Mouse (Mus musculus) left cerebral cortex, adult 8-10 months (tissue): ENCODE measurements at regions not wholly inside any gene's neighbourhood (a gene's known extent, or its start where the extent isn't known, plus 50 kb on each side); places are given as distances from the start of the nearest gene placed in this dataset.

Experiments
- DNase-seq, 2 experiments: peaks; one replicate each; pipeline ENCODE4 v3.0.0; 2022; ENCODE audit warnings: low spot score in 2 of 2

DNA sequence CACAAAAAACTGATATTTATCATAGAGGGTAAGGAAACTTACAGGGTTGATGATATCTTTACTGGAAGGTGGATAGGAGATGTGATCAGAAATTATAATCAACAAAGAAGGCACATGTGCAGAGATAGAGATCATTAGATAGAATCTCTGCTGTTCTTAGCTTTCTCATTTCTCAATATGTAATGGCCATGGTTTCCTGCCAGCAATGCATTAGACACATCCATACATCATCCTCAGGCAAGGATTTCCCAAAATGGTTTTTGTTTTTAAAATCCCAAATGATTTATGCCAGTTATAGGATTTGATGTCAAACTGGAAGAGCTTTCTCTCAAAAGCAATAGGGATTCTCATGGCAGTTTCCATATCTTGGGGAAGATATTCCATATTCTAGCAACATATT lies 52.0 kb upstream of the C030005K15Rik start:
- no peak for DNase-seq

DNA sequence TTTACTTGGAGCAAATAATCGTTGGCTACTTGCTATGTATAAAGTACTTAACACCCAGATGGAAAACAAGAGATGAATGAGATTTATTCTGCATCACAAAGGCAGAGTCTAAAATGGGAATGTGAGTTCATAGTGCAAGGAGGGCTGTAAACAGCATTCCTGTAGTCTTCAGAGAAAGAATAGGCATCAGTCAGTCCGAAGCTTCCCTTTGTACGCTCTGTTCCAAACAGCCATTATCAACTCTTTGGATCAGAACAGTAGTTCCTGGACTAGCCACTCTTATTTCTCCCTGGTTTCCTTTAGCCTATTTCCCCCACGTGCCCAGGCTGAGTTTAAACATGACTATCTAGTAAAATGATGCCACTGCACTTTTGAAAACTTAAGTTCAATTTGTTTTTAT lies 52.8 kb upstream of the C030005K15Rik start:
- DNase-seq: no peak

DNA sequence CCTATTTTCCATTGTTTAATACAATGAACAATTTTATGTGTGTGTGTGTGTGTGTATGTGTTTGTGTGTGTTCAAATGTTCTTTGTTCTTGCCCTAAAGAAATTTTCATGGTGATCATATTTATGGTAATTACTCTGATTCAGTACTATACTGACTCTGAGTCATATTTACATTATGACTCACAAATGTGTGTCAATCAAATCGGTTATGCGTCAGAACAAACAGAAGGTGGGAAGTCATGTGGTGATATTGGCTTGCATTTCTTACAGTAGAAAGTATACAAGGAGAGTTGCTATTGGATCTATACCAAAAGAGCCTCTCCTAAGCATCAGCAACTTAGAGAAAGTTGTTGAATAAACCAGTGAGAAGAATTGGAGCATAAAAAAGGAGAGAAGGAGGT lies 67.2 kb upstream of the C030005K15Rik start:
- DNase-seq: no peak

DNA sequence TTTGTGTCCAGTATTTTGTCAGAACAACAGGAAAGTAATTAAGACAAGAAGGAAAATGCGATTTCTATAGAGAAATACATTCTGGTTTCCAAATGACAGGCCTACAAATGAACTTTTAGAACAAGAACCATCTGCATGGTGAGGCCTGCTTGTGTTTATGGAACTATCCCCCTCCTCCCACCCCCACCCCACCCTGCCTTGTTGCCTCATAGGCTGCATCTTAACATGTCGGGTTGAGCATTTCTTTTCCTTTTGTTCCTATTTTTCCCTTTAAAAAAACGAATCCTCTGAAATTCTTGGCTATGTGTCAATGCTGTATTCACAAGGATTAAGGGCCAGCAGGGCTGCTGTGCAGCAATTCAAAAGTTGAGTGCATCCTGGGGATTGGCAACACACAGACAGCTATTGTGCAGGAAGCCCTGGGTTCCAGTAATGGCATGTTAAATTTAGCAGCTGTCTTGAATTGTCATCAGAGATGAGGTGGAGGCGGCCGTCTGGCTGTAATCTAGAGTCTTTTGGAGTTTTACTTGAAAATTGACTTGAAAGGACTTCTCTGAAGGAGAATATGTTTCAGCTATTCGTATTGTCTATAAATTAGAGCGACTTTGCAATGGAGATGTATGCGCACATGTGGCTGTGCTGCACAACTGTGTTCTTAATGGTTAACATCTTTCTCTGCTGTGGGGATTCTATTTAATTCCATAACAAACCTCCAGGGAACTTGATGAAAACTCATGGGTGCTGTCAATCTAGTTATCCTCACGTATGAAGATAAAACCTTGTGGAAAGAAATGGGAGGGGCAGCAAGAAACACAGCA lies 75.1 kb upstream of the C030005K15Rik start:
- peak; percentile 5 to 24 for DNase-seq

DNA sequence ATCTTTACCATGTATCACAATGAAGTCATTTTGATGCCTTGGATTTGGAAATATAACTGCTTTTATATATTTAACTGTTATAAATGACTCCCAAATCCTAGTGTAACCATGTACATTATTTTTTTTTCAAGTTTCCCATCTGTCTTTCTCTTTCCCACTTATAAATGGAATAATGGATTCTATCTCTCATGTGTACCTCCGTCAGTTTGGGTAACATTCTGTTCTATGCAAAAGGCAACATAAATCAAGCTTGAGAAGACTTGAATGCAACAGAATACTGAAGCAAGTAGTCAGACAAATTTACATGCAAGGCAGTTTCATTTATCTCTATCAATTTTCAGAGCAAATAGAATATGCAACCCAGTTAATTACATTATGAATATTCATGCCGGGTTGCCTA lies 81.4 kb upstream of the C030005K15Rik start:
- DNase-seq: no peak

DNA sequence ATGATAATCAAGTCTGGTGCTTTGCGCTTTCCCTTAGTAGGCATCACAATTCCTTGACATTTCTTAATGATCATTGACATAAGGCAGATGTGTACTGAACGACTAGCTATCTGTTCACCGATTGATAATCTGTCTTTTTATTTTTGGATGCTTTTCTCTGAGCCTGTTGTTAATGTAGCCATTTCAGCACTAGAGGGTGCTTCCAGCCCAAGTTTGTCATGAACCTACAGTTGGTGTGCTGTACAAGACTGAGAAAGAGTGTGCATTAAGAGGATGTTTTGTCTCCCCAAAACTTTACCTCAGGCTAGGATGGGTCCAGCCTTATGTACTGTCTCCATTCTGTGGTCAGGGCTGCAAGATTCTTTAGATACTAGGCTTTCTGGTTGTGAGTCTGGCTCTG lies 116.0 kb upstream of the C030005K15Rik start:
- no peak for DNase-seq

DNA sequence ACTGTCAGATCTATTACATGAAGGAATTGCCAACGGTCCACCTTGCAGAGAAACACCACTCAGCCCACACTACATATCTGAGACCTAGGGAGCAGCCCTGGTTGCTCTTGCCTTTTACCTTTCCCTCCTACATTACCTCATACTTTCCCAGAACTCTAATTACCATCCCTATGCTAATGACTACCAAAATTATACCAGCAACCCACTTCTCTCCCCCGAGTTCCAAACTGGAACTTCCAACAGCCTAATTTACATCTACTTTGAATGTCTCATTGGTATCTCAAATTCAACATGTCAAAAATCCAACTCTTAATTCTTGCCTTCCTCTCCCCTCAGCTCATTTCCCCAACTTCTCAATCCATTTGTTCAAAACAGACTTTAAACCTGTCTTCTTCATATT lies 124.9 kb upstream of the C030005K15Rik start:
- peak in 1 of 2 experiments; percentile 14 for DNase-seq

DNA sequence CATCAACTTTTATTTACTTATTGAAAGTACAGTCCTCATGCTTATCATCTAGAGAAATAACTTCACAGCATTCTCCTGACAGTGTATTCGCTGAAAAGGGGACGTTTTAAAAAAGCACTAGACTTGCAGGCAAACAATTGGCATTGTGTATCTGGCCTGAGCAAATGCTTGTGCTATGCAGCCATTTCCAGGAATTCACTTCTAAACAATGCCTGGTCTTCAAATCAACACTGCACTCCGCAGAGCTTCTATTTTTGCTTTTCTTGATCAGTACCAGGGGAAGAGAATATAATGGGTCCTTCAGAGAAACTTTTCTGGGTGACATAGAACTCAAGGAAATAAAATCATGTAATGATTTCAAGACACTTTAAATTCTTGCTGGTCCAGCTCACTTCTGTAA lies 150.5 kb upstream of the C030005K15Rik start:
- no peak for DNase-seq

DNA sequence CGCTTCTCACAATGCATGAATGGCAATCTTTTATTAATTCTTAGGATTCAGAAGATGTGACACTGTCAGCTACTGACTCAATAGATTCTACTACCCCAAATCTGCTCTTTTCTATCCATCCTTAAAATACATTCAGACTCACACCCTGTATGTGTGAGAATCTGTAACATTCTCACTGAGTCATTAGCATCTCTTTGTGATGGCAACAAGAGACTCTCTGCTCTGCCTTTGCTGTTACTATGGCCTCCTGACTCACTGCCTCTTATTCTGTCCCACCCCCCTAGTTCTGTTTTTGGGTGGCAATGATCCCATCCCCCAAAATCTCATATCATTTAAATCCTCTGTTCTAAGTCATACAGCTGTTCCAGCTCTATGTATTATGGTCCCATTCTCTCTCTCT lies 159.5 kb upstream of the C030005K15Rik start:
- peak in 1 of 2 experiments; percentile 6 for DNase-seq

DNA sequence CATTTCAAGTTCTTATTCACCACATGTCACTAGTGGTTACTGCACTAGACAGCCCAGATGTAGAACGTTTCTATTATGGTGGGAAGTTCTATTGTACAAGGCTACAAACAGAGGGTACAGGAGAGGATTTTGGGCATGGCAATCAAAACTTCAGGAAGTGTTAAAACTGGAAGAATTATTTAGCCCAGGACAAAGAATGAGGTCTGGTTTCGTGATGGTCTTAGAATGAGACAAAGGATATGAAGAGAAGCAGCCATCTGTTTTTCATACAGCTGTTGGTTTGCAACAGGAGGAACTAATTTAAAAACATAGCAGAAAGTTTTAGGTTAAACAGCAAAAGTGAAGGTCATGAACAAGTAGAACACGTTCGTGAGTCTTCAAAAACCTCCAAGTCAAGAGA lies 179.2 kb upstream of the C030005K15Rik start:
- DNase-seq: no peak

DNA sequence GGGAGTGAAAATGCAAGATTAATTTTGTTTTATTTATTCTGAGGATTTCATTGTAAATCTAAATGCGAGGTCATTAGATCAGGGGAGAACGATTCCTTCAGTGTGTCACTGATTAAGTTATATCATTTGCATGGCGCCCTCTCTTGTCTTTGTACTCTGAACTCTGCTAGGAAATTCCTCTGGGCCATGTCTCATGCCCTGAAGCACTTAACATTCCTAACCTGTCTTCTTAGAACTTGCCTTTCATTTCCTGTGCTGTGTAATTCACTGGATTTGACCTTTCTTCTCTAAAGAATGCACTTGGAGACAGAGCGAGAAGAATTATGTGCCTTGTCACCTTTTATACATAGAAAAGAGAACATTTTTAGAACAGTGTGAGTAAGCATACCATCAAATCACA lies 199.0 kb upstream of the C030005K15Rik start:
- no peak for DNase-seq

DNA sequence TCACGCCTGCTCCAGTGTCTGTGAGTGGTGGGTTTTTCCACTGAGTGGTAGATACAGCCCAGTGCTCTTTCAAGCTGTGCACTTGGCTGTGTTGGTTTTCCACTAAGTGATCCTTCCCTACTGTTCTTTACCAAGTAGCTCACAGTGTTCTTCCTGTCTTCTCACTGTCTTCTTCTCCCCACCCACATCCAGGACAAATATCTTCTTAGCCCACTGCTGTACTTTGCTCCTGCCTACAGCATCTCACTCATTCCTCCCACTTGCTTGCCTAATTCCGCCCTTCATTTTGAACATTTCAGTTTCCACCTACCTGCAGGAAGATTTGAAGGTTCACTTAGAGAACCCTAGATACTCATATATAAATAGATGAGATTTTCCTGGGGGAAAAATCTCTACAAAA lies 213.8 kb upstream of the C030005K15Rik start:
- DNase-seq: peak; percentile 16 to 52

DNA sequence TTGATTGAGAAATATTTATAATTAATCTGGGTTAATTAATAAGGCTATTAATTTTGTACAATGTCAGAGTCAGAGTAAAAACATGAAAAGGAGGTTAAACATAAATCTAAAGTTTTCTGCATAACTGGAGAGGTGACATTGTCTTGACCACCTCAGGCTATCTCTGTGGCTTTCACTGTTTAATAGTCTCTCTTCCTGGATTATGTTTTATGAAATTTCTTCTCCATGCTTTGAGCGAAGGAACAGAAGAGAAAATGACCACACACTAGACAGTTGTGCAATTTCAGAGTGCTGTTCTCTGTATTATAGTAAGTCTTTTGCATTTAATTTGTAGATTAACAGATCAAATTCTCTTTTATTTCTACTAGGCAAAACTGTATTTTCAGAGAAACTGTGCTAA lies 239.3 kb upstream of the C030005K15Rik start:
- DNase-seq: no peak

DNA sequence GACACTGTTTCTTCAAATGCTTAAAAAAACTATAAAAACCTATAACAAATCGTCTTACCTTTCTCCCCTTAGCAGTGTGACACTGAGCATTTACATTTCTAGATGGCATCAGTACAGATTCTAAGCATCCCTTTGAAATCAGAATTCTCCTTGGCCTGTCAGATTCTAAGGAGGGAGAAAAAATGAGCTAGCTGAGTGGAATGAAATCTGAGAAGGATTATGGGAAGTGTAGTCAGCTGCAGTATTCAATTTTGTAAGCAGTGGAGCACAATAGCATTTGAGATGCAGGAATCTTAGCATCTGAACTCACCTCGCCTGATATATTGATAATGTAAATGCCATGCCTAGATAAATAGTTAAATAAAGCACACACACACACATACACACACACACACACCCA lies 240.4 kb upstream of the C030005K15Rik start:
- no peak for DNase-seq

DNA sequence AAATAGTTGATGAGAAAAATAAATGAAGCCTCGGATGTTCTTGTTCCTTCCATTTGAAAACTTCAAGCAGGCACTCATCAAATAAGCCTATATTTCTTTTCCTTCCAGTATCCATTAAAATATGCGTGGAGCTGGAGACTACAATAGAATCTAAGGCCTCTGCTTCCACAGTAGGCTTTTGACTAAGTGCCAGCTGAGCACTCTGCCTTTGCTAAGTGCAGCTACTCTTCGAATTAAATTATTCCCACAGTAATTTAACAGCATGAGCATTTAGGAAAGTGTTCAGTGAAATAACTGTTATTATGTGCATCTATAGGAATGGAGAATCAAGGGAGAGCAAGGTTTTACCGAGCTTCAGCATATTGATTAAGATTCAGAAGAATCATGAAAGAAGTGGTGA lies 280.5 kb upstream of the C030005K15Rik start:
- peak in 1 of 2 experiments; percentile 13 for DNase-seq

DNA sequence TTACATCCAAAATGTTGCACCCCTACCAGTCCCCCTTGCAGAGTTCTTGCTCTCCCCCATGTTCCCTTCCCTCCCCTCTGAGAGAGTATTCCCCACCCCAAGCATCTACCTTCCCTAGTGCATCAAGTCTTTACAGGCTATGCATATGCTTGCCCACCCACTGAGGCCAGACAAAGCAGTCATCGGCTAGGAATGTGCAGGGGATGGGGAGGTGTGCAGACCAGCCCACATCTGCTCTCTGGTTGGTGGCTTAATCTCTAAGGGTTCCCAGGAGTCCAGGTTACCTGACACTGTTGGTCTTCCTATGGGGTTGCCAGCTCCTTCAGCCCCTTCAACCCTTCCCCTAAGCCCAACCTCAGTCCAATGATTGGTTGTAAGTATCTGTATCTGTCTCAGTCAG lies 281.8 kb upstream of the C030005K15Rik start:
- DNase-seq: no peak

DNA sequence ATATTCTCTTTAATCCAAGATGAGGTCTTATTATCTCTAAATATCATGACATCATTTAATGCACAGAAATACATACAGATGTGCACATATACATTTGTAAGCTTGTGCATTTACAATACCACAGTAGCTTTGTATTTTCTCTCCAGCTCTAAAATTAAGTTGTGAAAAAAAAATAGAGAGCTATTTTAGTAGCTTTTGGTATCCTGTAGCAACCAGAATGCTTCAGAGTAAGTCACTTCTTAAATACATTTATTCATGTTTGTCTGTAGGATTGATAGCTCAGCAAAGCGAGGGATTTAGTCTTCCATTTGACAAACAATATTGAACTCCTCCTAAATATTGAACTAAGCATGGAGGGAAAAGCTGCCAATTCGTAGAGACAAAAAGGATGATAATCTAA lies 286.4 kb upstream of the C030005K15Rik start:
- DNase-seq: no peak

DNA sequence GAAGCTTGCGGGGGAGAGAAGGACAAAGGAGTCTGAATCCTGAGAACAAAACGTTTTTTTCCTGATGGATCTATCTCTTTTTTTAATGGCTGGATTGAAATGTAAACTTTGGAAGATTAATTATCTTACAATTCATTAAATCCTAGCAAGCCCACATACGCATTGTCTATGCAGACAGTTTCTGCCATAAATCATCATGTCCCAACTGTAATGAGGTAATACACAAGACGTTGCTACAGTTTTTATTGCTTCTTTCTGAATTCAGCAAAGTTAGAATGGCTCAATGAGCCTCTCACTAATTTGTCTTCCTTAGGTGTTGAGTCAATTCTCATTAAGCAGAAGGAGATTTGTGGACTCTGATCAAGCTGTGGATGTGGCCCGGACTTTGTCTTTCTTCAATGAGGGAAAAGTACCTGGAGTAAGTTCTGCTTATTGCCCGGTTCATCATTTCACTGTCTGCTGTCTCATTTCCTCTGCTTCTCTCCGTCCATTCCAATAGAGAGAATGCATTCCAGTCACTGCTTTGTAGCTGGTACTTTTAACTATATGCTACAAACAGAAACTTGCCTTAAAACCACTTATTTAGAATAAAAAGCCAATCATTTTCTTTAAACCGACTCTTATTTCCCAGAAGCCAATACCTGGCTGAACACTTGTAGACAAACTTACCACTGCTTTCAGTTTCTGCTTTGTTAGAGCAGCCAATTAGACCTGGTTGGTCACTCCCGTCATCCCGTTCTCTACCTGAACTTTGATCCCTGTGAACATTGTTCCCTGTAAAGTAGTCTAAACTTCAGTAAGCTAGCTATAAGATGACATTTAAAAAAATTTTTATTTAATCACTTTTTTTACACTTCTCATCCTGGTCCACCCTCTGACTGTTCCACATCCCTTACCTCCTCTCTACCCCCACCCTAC lies 288.7 kb upstream of the C030005K15Rik start:
- DNase-seq: no peak

DNA sequence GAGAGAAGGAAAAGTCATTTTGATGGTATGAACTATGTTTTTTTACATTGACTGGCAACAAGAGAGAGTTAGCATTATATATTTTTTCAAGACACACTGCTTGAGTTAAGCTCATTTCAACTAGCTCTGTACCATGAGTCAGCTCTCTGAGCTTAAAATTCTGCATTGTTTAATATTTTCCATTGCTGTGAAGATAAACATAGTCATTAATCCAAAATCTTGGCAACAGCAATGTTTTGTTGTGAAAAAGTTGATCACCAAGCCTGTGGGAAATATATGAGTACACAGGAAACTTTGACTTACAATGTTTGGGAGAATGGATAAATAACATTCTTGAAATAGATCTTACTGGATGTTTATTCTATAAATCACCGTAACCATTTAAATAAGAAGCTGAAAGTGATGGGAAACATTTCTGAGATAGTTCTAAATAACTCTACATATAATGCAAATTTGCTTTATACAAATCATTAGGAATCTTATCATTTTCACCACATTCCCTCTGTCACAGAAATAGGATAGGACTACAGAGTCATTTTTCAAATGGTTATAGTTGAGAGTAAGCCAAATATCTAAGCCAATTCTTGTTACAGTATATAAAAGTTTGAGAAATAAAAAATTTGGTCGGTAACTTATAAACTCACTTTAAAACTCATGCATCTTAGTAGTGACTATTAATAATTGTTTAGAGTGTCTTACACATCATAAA lies 290.2 kb upstream of the C030005K15Rik start:
- no peak for DNase-seq

DNA sequence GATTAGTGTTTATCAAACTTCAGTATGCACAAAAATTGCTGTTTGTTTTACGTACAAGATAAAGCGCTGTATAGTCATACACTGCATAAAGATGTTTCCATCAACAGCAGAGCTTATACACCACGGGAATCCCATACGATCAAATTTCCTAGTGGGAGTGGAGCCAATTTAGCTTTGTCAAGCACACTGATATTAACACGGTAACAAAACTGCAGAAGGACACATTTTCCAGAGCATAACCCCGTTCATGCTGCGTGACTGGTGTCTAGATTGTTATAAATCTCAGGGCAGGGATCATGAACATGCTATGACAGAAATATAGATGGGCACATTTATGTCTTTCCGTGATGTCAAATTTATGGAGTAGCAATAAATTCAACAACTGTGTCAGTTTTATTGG lies 302.6 kb upstream of the C030005K15Rik start:
- DNase-seq: no peak

DNA sequence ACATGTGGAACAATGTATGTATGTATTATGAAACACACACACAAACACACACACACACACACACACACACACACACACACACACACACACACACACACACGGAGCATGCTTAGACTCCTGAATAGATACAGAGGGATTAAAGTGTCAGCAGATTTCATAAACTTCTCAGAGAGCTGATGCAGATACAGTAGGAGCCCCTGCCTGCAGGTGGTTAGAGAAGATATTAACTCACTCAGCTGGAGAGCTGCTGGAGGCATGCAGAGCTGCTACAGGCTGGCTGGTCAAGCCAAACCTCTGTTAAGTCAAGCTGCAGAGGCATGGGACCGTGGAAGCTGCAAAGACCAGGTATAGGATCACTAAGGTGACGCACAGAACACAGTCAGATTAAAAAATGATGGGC lies 303.1 kb upstream of the C030005K15Rik start:
- DNase-seq: no peak

DNA sequence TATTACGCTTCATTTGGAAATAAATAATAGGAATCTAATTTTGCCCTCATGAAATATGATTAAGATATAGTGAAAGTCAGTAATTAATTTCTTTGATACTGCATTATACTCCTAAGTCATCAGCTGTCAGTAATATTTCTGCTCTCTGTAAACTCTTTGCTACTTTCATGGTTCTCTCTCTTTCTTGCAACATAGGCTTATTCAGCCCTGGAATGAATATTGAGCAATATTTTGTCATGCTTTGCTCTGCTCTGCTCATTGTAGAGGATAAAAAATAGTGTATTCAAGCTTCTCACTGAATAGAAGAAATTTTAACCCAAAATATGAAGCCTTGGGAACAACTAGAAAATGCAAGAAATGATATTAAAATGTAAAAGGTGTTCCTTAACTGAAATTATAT lies 306.1 kb upstream of the C030005K15Rik start:
- no peak for DNase-seq
